Mouse (Mus musculus): Measurements from ENCODE around the gene Ankzf1. TPM values are rescaled to one million over a fixed set of nuclear protein-coding genes. Genes with fewer than 3 reads are reported as not detected.

Ankzf1 gene
- total and polyA plus RNA-seq, 2 experiments: 16.6 to 17.7 TPM

GRCm38 (mm10) chr1:75221538-75221937 lies 29.6 kb downstream of the Ankzf1 start:
- no peak for DNase-seq (ENCODE audit: extremely low read depth, low read depth, low spot score)
- Histone ChIP-seq H3K27ac (replicated peaks; ENCODE audit: insufficient read depth, low read depth, low read length) (no peak overlapping the region), H3K79me2 (ENCODE audit: control insufficient read depth, insufficient read depth, low read length) (peaks cover 6% of the 10 kb centered on the region; the same call in 1 of the 2 replicates), H3K36me3 (ENCODE audit: control insufficient read depth, insufficient read depth, low read length) (no peaks in the 10 kb centered on the region), H3K27me3 (ENCODE audit: control insufficient read depth, insufficient read depth, low read length) (no peaks in the 10 kb centered on the region), H3K4me3 (ENCODE audit: insufficient read depth, low read depth, low read length) (no peak overlapping the region), H3K9ac (ENCODE audit: low read depth, low read length) (no peak overlapping the region), H3K4me1 (ENCODE audit: control insufficient read depth, insufficient read depth, low read length) (peaks cover 15% of the 10 kb centered on the region)
- TF ChIP-seq POLR2A (IDR thresholded peaks at IDR 0.05; ENCODE audit: extremely low read depth, insufficient read depth, low read length) (no peak), CTCF (IDR thresholded peaks at IDR 0.05; ENCODE audit: low read depth, low read length) (no peak)
- WGBS: 91% methylated on average over 3 of the region's 3 CpGs

GRCm38 (mm10) chr1:75222926-75223325 lies 31.0 kb downstream of the Ankzf1 start:
- H3K36me3 ChIP-seq (ENCODE audit: control insufficient read depth, insufficient read depth, low read length): no peaks in the 10 kb centered on the region
- H3K9ac ChIP-seq (ENCODE audit: low read depth, low read length): no peak overlapping the region
- no peak overlapping the region for H3K27ac ChIP-seq (replicated peaks; ENCODE audit: insufficient read depth, low read depth, low read length)
- H3K4me1 ChIP-seq (ENCODE audit: control insufficient read depth, insufficient read depth, low read length): peaks cover 7% of the 10 kb centered on the region
- WGBS: 79% methylated on average over 6 of the region's 6 CpGs
- H3K27me3 ChIP-seq (ENCODE audit: control insufficient read depth, insufficient read depth, low read length): no peaks in the 10 kb centered on the region
- TF ChIP-seq CTCF (IDR thresholded peaks at IDR 0.05; ENCODE audit: low read depth, low read length): no peak
- TF ChIP-seq POLR2A (IDR thresholded peaks at IDR 0.05; ENCODE audit: extremely low read depth, insufficient read depth, low read length): no peak
- peaks cover 6% of the 10 kb centered on the region; the same call in 1 of the 2 replicates for H3K79me2 ChIP-seq (ENCODE audit: control insufficient read depth, insufficient read depth, low read length)
- no peak overlapping the region for H3K4me3 ChIP-seq (ENCODE audit: insufficient read depth, low read depth, low read length)
- no peak for DNase-seq (ENCODE audit: extremely low read depth, low read depth, low spot score)

- TF ChIP-seq CTCF (IDR thresholded peaks at IDR 0.05; ENCODE audit: low read depth, low read length) (no peak), POLR2A (IDR thresholded peaks at IDR 0.05; ENCODE audit: extremely low read depth, insufficient read depth, low read length) (no peak)
- Histone ChIP-seq H3K27ac (replicated peaks; ENCODE audit: insufficient read depth, low read depth, low read length) (no peak overlapping the region), H3K27me3 (ENCODE audit: control insufficient read depth, insufficient read depth, low read length) (no peaks in the 10 kb centered on the region), H3K4me3 (ENCODE audit: insufficient read depth, low read depth, low read length) (no peak overlapping the region), H3K36me3 (ENCODE audit: control insufficient read depth, insufficient read depth, low read length) (no peaks in the 10 kb centered on the region), H3K79me2 (ENCODE audit: control insufficient read depth, insufficient read depth, low read length) (peaks cover 4% of the 10 kb centered on the region; the same call in 1 of the 2 replicates), H3K9ac (ENCODE audit: low read depth, low read length) (no peak overlapping the region), H3K4me1 (ENCODE audit: control insufficient read depth, insufficient read depth, low read length) (peaks cover 7% of the 10 kb centered on the region)
- WGBS: 66% methylated on average over 6 of the region's 6 CpGs
- DNase-seq (ENCODE audit: extremely low read depth, low read depth, low spot score): no peak
Measured at GRCm38 (mm10) chr1:75223532-75223931, 31.6 kb downstream of the Ankzf1 start.

- Histone ChIP-seq H3K27me3 (ENCODE audit: control insufficient read depth, insufficient read depth, low read length) (no peaks in the 10 kb centered on the region), H3K79me2 (ENCODE audit: control insufficient read depth, insufficient read depth, low read length) (no peaks in the 10 kb centered on the region), H3K27ac (replicated peaks; ENCODE audit: insufficient read depth, low read depth, low read length) (no peak overlapping the region), H3K4me3 (ENCODE audit: insufficient read depth, low read depth, low read length) (no peak overlapping the region), H3K9ac (ENCODE audit: low read depth, low read length) (no peak overlapping the region), H3K4me1 (ENCODE audit: control insufficient read depth, insufficient read depth, low read length) (peaks cover 5% of the 10 kb centered on the region), H3K36me3 (ENCODE audit: control insufficient read depth, insufficient read depth, low read length) (no peaks in the 10 kb centered on the region)
- no peak for DNase-seq (ENCODE audit: extremely low read depth, low read depth, low spot score)
- TF ChIP-seq POLR2A (IDR thresholded peaks at IDR 0.05; ENCODE audit: extremely low read depth, insufficient read depth, low read length): no peak
- TF ChIP-seq CTCF (IDR thresholded peaks at IDR 0.05; ENCODE audit: low read depth, low read length): no peak
- WGBS: 61% methylated on average over 3 of the region's 3 CpGs
Measured at GRCm38 (mm10) chr1:75225473-75225872, 33.5 kb downstream of the Ankzf1 start.

- Histone ChIP-seq H3K27me3 (ENCODE audit: control insufficient read depth, insufficient read depth, low read length) (no peaks in the 10 kb centered on the region), H3K9ac (ENCODE audit: low read depth, low read length) (no peak overlapping the region), H3K36me3 (ENCODE audit: control insufficient read depth, insufficient read depth, low read length) (no peaks in the 10 kb centered on the region), H3K27ac (replicated peaks; ENCODE audit: insufficient read depth, low read depth, low read length) (no peak overlapping the region), H3K79me2 (ENCODE audit: control insufficient read depth, insufficient read depth, low read length) (no peaks in the 10 kb centered on the region), H3K4me3 (ENCODE audit: insufficient read depth, low read depth, low read length) (no peak overlapping the region), H3K4me1 (ENCODE audit: control insufficient read depth, insufficient read depth, low read length) (peaks cover 5% of the 10 kb centered on the region)
- WGBS: 67% methylated on average over 2 of the region's 2 CpGs
- DNase-seq (ENCODE audit: extremely low read depth, low read depth, low spot score): no peak
- TF ChIP-seq POLR2A (IDR thresholded peaks at IDR 0.05; ENCODE audit: extremely low read depth, insufficient read depth, low read length): no peak
- no peak for TF ChIP-seq CTCF (IDR thresholded peaks at IDR 0.05; ENCODE audit: low read depth, low read length)
Measured at GRCm38 (mm10) chr1:75226138-75226537, 34.2 kb downstream of the Ankzf1 start.

- Histone ChIP-seq H3K27ac (replicated peaks; ENCODE audit: insufficient read depth, low read depth, low read length) (no peak overlapping the region), H3K4me1 (ENCODE audit: control insufficient read depth, insufficient read depth, low read length) (peaks cover 2% of the 10 kb centered on the region)
- no peak for TF ChIP-seq CTCF (IDR thresholded peaks at IDR 0.05; ENCODE audit: low read depth, low read length)
- no peak for TF ChIP-seq POLR2A (IDR thresholded peaks at IDR 0.05; ENCODE audit: extremely low read depth, insufficient read depth, low read length)
Measured at GRCm38 (mm10) chr1:75227653-75228052, 35.7 kb downstream of the Ankzf1 start.

More at GRCm38 (mm10) chr1:75227653-75228052, 35.7 kb downstream of the Ankzf1 start:
- H3K9ac ChIP-seq (ENCODE audit: low read depth, low read length): no peak overlapping the region
- DNase-seq (ENCODE audit: extremely low read depth, low read depth, low spot score): no peak
- 94% methylated on average over 1 of the region's 1 CpGs for WGBS
- H3K36me3 ChIP-seq (ENCODE audit: control insufficient read depth, insufficient read depth, low read length): no peaks in the 10 kb centered on the region
- H3K27me3 ChIP-seq (ENCODE audit: control insufficient read depth, insufficient read depth, low read length): no peaks in the 10 kb centered on the region
- no peaks in the 10 kb centered on the region for H3K79me2 ChIP-seq (ENCODE audit: control insufficient read depth, insufficient read depth, low read length)
- H3K4me3 ChIP-seq (ENCODE audit: insufficient read depth, low read depth, low read length): no peak overlapping the region

Data from liver, adult 2 months (tissue).